Mouse (Mus musculus) intestine, embryonic 16.5 days (tissue): ENCODE measurements at regions not wholly inside any gene's neighbourhood (a gene's known extent, or its start where the extent isn't known, plus 50 kb on each side); places are given as distances from the start of the nearest gene placed in this dataset.

Source experiments
- ATAC-seq: fragments of 200-750 bp; cut with Nextera tagmentation; 2 replicates; pipeline ENCODE4 v1.8.0; 2017; ENCODE audit warnings: moderate TSS enrichment, moderate library complexity
- H3K27ac ChIP-seq: fragments of 300-500 bp; sonication (generic); 2 replicates; pipeline ENCODE4 v1.5.1; 2014; ENCODE audit warnings: mild to moderate bottlenecking, low read length
- H3K27me3 ChIP-seq: fragments of 300-500 bp; sonication (generic); replicated peaks from 2 replicates; pipeline ENCODE4 v1.6.1; 2014; ENCODE audit warnings: low read length, control low read depth, mixed read lengths; ENCODE audit not compliant: control insufficient read depth, insufficient read depth
- H3K36me3 ChIP-seq: fragments of 300-500 bp; sonication (generic); 2 replicates; pipeline ENCODE4 v1.6.1; 2014; ENCODE audit warnings: low read length, control low read depth; ENCODE audit not compliant: control insufficient read depth, insufficient read depth
- H3K4me1 ChIP-seq: fragments of 300-500 bp; sonication (generic); 2 replicates; pipeline ENCODE4 v1.6.1; 2014; ENCODE audit warnings: low read length, control low read depth, mixed read lengths; ENCODE audit not compliant: control insufficient read depth, insufficient read depth
- H3K4me2 ChIP-seq: fragments of 300-500 bp; sonication (generic); 2 replicates; pipeline ENCODE4 v1.6.1; 2014; ENCODE audit warnings: low read depth, low read length, control low read depth
- H3K4me3 ChIP-seq: fragments of 300-500 bp; sonication (generic); 2 replicates; pipeline ENCODE4 v1.5.1; 2014; ENCODE audit warnings: mild to moderate bottlenecking, low read length
- H3K9ac ChIP-seq: fragments of 300-500 bp; sonication (generic); 2 replicates; pipeline ENCODE4 v1.6.1; 2014; ENCODE audit warnings: low read depth, low read length
- H3K9me3 ChIP-seq: fragments of 300-500 bp; sonication (generic); 2 replicates; pipeline ENCODE4 v1.6.1; 2016; ENCODE audit warnings: low read length, control low read depth; ENCODE audit not compliant: control insufficient read depth
- WGBS: fragments of 180-500 bp; shearing (Covaris S2); extraction: QIAGEN DNeasy Blood & Tissue Kit; methylation state at CpG from one replicate; pipeline ENCODE4 v1.1.7; 2014; 5-methylcytosine and 5-hydroxymethylcytosine counted together

GRCm38 (mm10) chr13:72355297-72355696 is 273.3 kb upstream of the Irx2 start:
- Histone ChIP-seq H3K4me1 (no peaks in the 10 kb centered on the region), H3K27me3 (peaks cover 6% of the 10 kb centered on the region; the same call in 1 of the 2 replicates), H3K4me3 (no peak overlapping the region), H3K9me3 (no peaks in the 10 kb centered on the region), H3K9ac (no peak overlapping the region), H3K36me3 (no peaks in the 10 kb centered on the region), H3K4me2 (no peak overlapping the region), H3K27ac (no peak overlapping the region)
- WGBS = 88% methylated on average over 1 of the region's 1 CpGs
- ATAC-seq = no peak

- Histone ChIP-seq H3K4me3 (no peak overlapping the region), H3K9me3 (no peaks in the 10 kb centered on the region), H3K27me3 (peaks cover 5% of the 10 kb centered on the region; the same call in 1 of the 2 replicates), H3K9ac (no peak overlapping the region), H3K27ac (no peak overlapping the region), H3K4me2 (no peak overlapping the region), H3K4me1 (no peaks in the 10 kb centered on the region), H3K36me3 (no peaks in the 10 kb centered on the region)
- ATAC-seq = no peak
- WGBS = 66% methylated on average over 3 of the region's 3 CpGs
These were observed 272.8 kb upstream of the Irx2 start for GRCm38 (mm10) chr13:72355821-72356220.

- Histone ChIP-seq H3K27ac (no peak overlapping the region), H3K36me3 (no peaks in the 10 kb centered on the region), H3K4me2 (no peak overlapping the region), H3K9ac (no peak overlapping the region), H3K27me3 (peaks cover 4% of the 10 kb centered on the region; the same call in 1 of the 2 replicates), H3K4me1 (no peaks in the 10 kb centered on the region), H3K9me3 (no peaks in the 10 kb centered on the region), H3K4me3 (no peak overlapping the region)
- 54% methylated on average over 8 of the region's 8 CpGs for WGBS
- ATAC-seq = no peak
These were observed 270.2 kb upstream of the Irx2 start for GRCm38 (mm10) chr13:72358243-72358904.

GRCm38 (mm10) chr13:72365534-72366271 is 262.9 kb upstream of the Irx2 start:
- Histone ChIP-seq H3K4me1 (0 out of 2 replicates have a peak, but pooled peaks cover 3% of the 10 kb centered on the region), H3K9me3 (no peaks in the 10 kb centered on the region), H3K27ac (no peak overlapping the region), H3K36me3 (no peaks in the 10 kb centered on the region), H3K27me3 (peaks cover 23% of the 10 kb centered on the region), H3K9ac (no peak overlapping the region), H3K4me2 (no peak overlapping the region), H3K4me3 (no peak overlapping the region)
- 15% methylated on average over 24 of the region's 24 CpGs for WGBS
- ATAC-seq = no peak

GRCm38 (mm10) chr13:72366281-72366680 is 262.3 kb upstream of the Irx2 start:
- Histone ChIP-seq H3K27ac (no peak overlapping the region), H3K4me3 (no peak overlapping the region), H3K9ac (no peak overlapping the region), H3K27me3 (peaks cover 23% of the 10 kb centered on the region), H3K4me1 (0 out of 2 replicates have a peak, but pooled peaks cover 3% of the 10 kb centered on the region), H3K36me3 (no peaks in the 10 kb centered on the region), H3K4me2 (no peak overlapping the region), H3K9me3 (no peaks in the 10 kb centered on the region)
- ATAC-seq = no peak
- WGBS = 16% methylated on average over 11 of the region's 11 CpGs

GRCm38 (mm10) chr13:72370131-72370530 is 258.5 kb upstream of the Irx2 start:
- Histone ChIP-seq H3K36me3 (no peaks in the 10 kb centered on the region), H3K4me3 (no peak overlapping the region), H3K4me2 (no peak overlapping the region), H3K27ac (no peak overlapping the region), H3K4me1 (0 out of 2 replicates have a peak, but pooled peaks cover 3% of the 10 kb centered on the region), H3K27me3 (peaks cover 14% of the 10 kb centered on the region), H3K9me3 (no peaks in the 10 kb centered on the region), H3K9ac (no peak overlapping the region)
- ATAC-seq = no peak
- WGBS = 75% methylated on average over 1 of the region's 1 CpGs

- ATAC-seq = no peak
- Histone ChIP-seq H3K9ac (no peak overlapping the region), H3K4me2 (no peak overlapping the region), H3K4me1 (0 out of 2 replicates have a peak, but pooled peaks cover under 1% of the 10 kb centered on the region), H3K27ac (no peak overlapping the region), H3K36me3 (no peaks in the 10 kb centered on the region), H3K27me3 (peaks cover 6% of the 10 kb centered on the region), H3K4me3 (no peak overlapping the region), H3K9me3 (no peaks in the 10 kb centered on the region)
- WGBS = 47% methylated on average over 5 of the region's 5 CpGs
These were observed 257.6 kb upstream of the Irx2 start for GRCm38 (mm10) chr13:72370997-72371396.

GRCm38 (mm10) chr13:72393366-72393765 is 235.3 kb upstream of the Irx2 start:
- Histone ChIP-seq H3K4me2 (no peak overlapping the region), H3K4me3 (no peak overlapping the region), H3K27me3 (no peaks in the 10 kb centered on the region), H3K36me3 (no peaks in the 10 kb centered on the region), H3K4me1 (no peaks in the 10 kb centered on the region), H3K9me3 (no peaks in the 10 kb centered on the region), H3K9ac (no peak overlapping the region), H3K27ac (no peak overlapping the region)
- 86% methylated on average over 2 of the region's 2 CpGs for WGBS
- no peak for ATAC-seq

GRCm38 (mm10) chr13:72400677-72401076 is 227.9 kb upstream of the Irx2 start:
- H3K4me3 ChIP-seq = no peak overlapping the region
- H3K27ac ChIP-seq = no peak overlapping the region
- no peaks in the 10 kb centered on the region for H3K4me1 ChIP-seq
- H3K27me3 ChIP-seq = no peaks in the 10 kb centered on the region
- H3K9ac ChIP-seq = no peak overlapping the region
- H3K36me3 ChIP-seq = no peaks in the 10 kb centered on the region
- H3K9me3 ChIP-seq = no peaks in the 10 kb centered on the region
- no peak for ATAC-seq
- 21% methylated on average over 10 of the region's 10 CpGs for WGBS
- no peak overlapping the region for H3K4me2 ChIP-seq
